ENCODE assay signal across 9 mouse cellular contexts in genomic region chr7:35176412-35177381, GRCm38 (mm10). TPM values are rescaled to one million over a fixed set of nuclear protein-coding genes. Genes with fewer than 3 reads are reported as not detected.
DNase-seq lines count a peak whose midpoint lies in the region; ATAC-seq and TF ChIP-seq lines count a peak whose summit lies in the region.
"Had no signal": no experiment of that assay in that cellular context is flagged by ENCODE, and none has a peak within 500 bp of the region (broad histone marks: within the 10 kb centered on the region; RNA-seq: fewer than 3 reads in every experiment).

No protein-coding gene starts in this region.

- H3K9me3 ChIP-seq in forebrain, embryonic 11.5 days (ENCODE audit: control insufficient read depth, low read length): no peaks in the 10 kb centered on the region
- no peaks in the 10 kb centered on the region for H3K9me3 ChIP-seq in forebrain, embryonic 12.5 days
- H3K9me3 ChIP-seq in limb, embryonic 11.5 days (ENCODE audit: control insufficient read depth, low read length): no peaks in the 10 kb centered on the region; the same call in 1 of the 2 replicates
- H3K9me3 ChIP-seq: stomach, embryonic 15.5 days had no signal

- no peak for TF ChIP-seq POLR2A in spleen, adult 2 months (IDR thresholded peaks at IDR 0.05; ENCODE audit: low read depth, low read length)
- no peak for TF ChIP-seq POLR2A in cortical plate, adult 2 months (IDR thresholded peaks at IDR 0.05; ENCODE audit: extremely low read depth, insufficient read depth, low read length)

- H3K4me3 ChIP-seq in forebrain, embryonic 11.5 days (ENCODE audit: low read depth, low read length): no peak overlapping the region
- H3K4me3 ChIP-seq in forebrain, embryonic 12.5 days (replicated peaks): no peak overlapping the region
- H3K4me3 ChIP-seq in spleen, adult 2 months (ENCODE audit: extremely low read depth, insufficient read depth, insufficient read length): no peak overlapping the region
- no peak overlapping the region for H3K4me3 ChIP-seq in cortical plate, adult 2 months (ENCODE audit: insufficient read depth, low read length)
- H3K4me3 ChIP-seq in limb, embryonic 11.5 days (ENCODE audit: low read depth, low read length): no peak overlapping the region
- H3K4me3 ChIP-seq: stomach, embryonic 15.5 days had no signal

- DNase-seq in forebrain, embryonic 11.5 days (ENCODE audit: low spot score): peak; percentile 67
- no peak for DNase-seq in spleen, adult 2 months (ENCODE audit: low read depth in 1 of 2, low spot score in 2 of 2)
- DNase-seq in spleen, postnatal 36 days (ENCODE audit: low spot score in 2 of 2): no peak
- peak; percentile 71 for DNase-seq in limb, embryonic 11.5 days (ENCODE audit: low spot score)
- no peak for DNase-seq in B cell, adult 2 months
- no peak for DNase-seq in spleen, postnatal 4 days (ENCODE audit: low spot score in 2 of 2)

- peak; percentile 18; the same call in 1 of the 2 replicates for TF ChIP-seq CTCF in spleen, adult 2 months (IDR thresholded peaks at IDR 0.05; ENCODE audit: extremely low read depth, insufficient read depth, insufficient read length, insufficient replicate concordance)
- TF ChIP-seq CTCF in cortical plate, adult 2 months (IDR thresholded peaks at IDR 0.05; ENCODE audit: extremely low read depth, insufficient read depth, low read length): peak; percentile 63

- 51% methylated on average over 18 of the region's 18 CpGs for WGBS in forebrain, embryonic 11.5 days
- 54% methylated on average over 18 of the region's 18 CpGs for WGBS in forebrain, embryonic 12.5 days
- 53% methylated on average over 18 of the region's 18 CpGs for WGBS in spleen, adult 2 months
- 47% methylated on average over 18 of the region's 18 CpGs for WGBS in limb, embryonic 11.5 days

- H3K36me3 ChIP-seq in forebrain, embryonic 11.5 days (ENCODE audit: control insufficient read depth, insufficient read depth, low read length): no peaks in the 10 kb centered on the region
- H3K36me3 ChIP-seq in forebrain, embryonic 12.5 days (replicated peaks): no peaks in the 10 kb centered on the region
- H3K36me3 ChIP-seq in spleen, adult 2 months (ENCODE audit: control insufficient read depth, insufficient read depth, low read length): no peaks in the 10 kb centered on the region
- no peaks in the 10 kb centered on the region for H3K36me3 ChIP-seq in limb, embryonic 11.5 days (ENCODE audit: control insufficient read depth, insufficient read depth, low read length)
- H3K36me3 ChIP-seq: stomach, embryonic 15.5 days had no signal

- no peak for ATAC-seq in forebrain, embryonic 11.5 days (replicated peaks; ENCODE audit: low FRiP score)
- no peak for ATAC-seq in forebrain, embryonic 12.5 days (ENCODE audit: low FRiP score)
- ATAC-seq in limb, embryonic 11.5 days (ENCODE audit: insufficient number of reproducible peaks, low FRiP score, low TSS enrichment, low read depth): no peak

- H3K4me1 ChIP-seq in forebrain, embryonic 11.5 days (replicated peaks; ENCODE audit: control insufficient read depth, insufficient read depth, low read length): 0 out of 2 replicates have a peak, but pooled peaks cover 5% of the 10 kb centered on the region
- peaks cover 3% of the 10 kb centered on the region; the same call in 1 of the 2 replicates for H3K4me1 ChIP-seq in forebrain, embryonic 12.5 days
- no peaks in the 10 kb centered on the region for H3K4me1 ChIP-seq in spleen, adult 2 months (ENCODE audit: control insufficient read depth, insufficient read depth, insufficient read length)
- H3K4me1 ChIP-seq in cortical plate, adult 2 months (ENCODE audit: control insufficient read depth, insufficient read depth, low read length): no peaks in the 10 kb centered on the region
- H3K4me1 ChIP-seq in limb, embryonic 11.5 days (ENCODE audit: control insufficient read depth, insufficient read depth, low read length): no peaks in the 10 kb centered on the region

- H3K27me3 ChIP-seq in forebrain, embryonic 11.5 days (ENCODE audit: control insufficient read depth, insufficient read depth, low read length): no peaks in the 10 kb centered on the region; the same call in 1 of the 2 replicates
- peaks cover 13% of the 10 kb centered on the region for H3K27me3 ChIP-seq in forebrain, embryonic 12.5 days
- no peaks in the 10 kb centered on the region for H3K27me3 ChIP-seq in spleen, adult 2 months (ENCODE audit: control insufficient read depth, insufficient read depth, low read length)
- no peaks in the 10 kb centered on the region for H3K27me3 ChIP-seq in limb, embryonic 11.5 days (ENCODE audit: control insufficient read depth, insufficient read depth, low read length)

- no peak overlapping the region for H3K27ac ChIP-seq in forebrain, embryonic 11.5 days (ENCODE audit: low read depth, low read length)
- no peak overlapping the region for H3K27ac ChIP-seq in forebrain, embryonic 12.5 days
- H3K27ac ChIP-seq in spleen, adult 2 months (ENCODE audit: insufficient read depth, low read length): no peak overlapping the region
- no peak overlapping the region for H3K27ac ChIP-seq in cortical plate, adult 2 months (ENCODE audit: insufficient read depth, low read length)
- no peak overlapping the region for H3K27ac ChIP-seq in limb, embryonic 11.5 days (replicated peaks; ENCODE audit: low read depth, low read length)
- H3K27ac ChIP-seq: stomach, embryonic 15.5 days had no signal

- H3K4me2 ChIP-seq in forebrain, embryonic 11.5 days (ENCODE audit: low read depth, low read length, severe bottlenecking): no peak overlapping the region
- H3K4me2 ChIP-seq in forebrain, embryonic 12.5 days: no peak overlapping the region
- no peak overlapping the region for H3K4me2 ChIP-seq in limb, embryonic 11.5 days (ENCODE audit: low read depth, severe bottlenecking)
- H3K4me2 ChIP-seq: stomach, embryonic 15.5 days had no signal

- H3K9ac ChIP-seq in forebrain, embryonic 11.5 days (ENCODE audit: low read length): no peak overlapping the region
- H3K9ac ChIP-seq in forebrain, embryonic 12.5 days: no peak overlapping the region
- no peak overlapping the region for H3K9ac ChIP-seq in limb, embryonic 11.5 days (ENCODE audit: low read length)
- H3K9ac ChIP-seq: stomach, embryonic 15.5 days had no signal

RNA-seq across cellular contexts. Expression of gene Slc7a10, which starts 9.5 kb away (rescaled TPM):
- polyA plus RNA-seq in forebrain, embryonic 11.5 days (2014; fragmentation: Nextera tagmentation; extraction: Ambion mirVana): 0.67 and 1.0 TPM in 2 replicates
- 1.5 and 1.6 TPM in 2 replicates for polyA plus RNA-seq in forebrain, embryonic 12.5 days (2016; fragmentation: Nextera tagmentation; extraction: Ambion mirVana)
- 1.3 and 1.5 TPM in 2 replicates for polyA plus RNA-seq in spleen, adult 2 months (2012; rRNA removed)
- polyA plus RNA-seq in cortical plate, adult 2 months (2012; rRNA removed): 59.3 and 60.4 TPM in 2 replicates
- polyA plus RNA-seq in limb, embryonic 11.5 days (2014; fragmentation: Nextera tagmentation; extraction: Ambion mirVana): 0.16 TPM in 1 of 2 replicates, not detected in the other

RNA-seq across cellular contexts. Expression of gene Lrp3, which starts 38.6 kb away (rescaled TPM):
- polyA plus RNA-seq in forebrain, embryonic 11.5 days (2014; fragmentation: Nextera tagmentation; extraction: Ambion mirVana): 18.6 and 19.1 TPM in 2 replicates
- polyA plus RNA-seq in forebrain, embryonic 12.5 days (2016; fragmentation: Nextera tagmentation; extraction: Ambion mirVana): 15.3 and 16.0 TPM in 2 replicates
- 3.1 and 3.6 TPM in 2 replicates for polyA plus RNA-seq in spleen, adult 2 months (2012; rRNA removed)
- 56.7 and 57.3 TPM in 2 replicates for polyA plus RNA-seq in cortical plate, adult 2 months (2012; rRNA removed)
- polyA plus RNA-seq in limb, embryonic 11.5 days (2014; fragmentation: Nextera tagmentation; extraction: Ambion mirVana): 8.2 and 9.8 TPM in 2 replicates

RNA-seq across cellular contexts. Expression of gene Cebpa, which starts 57.6 kb away (rescaled TPM):
- polyA plus RNA-seq in forebrain, embryonic 11.5 days (2014; fragmentation: Nextera tagmentation; extraction: Ambion mirVana): 0.63 and 0.73 TPM in 2 replicates
- 0.58 and 1.1 TPM in 2 replicates for polyA plus RNA-seq in forebrain, embryonic 12.5 days (2016; fragmentation: Nextera tagmentation; extraction: Ambion mirVana)
- 20.6 and 34.3 TPM in 2 replicates for polyA plus RNA-seq in spleen, adult 2 months (2012; rRNA removed)
- polyA plus RNA-seq in cortical plate, adult 2 months (2012; rRNA removed): 6.5 and 7.9 TPM in 2 replicates
- 0.58 and 0.67 TPM in 2 replicates for polyA plus RNA-seq in limb, embryonic 11.5 days (2014; fragmentation: Nextera tagmentation; extraction: Ambion mirVana)

Comparison
In these comparisons a context has a peak if more than half of its experiments do, and no peak if none do; other contexts are left out.
1. DNase-seq: peak in forebrain, embryonic 11.5 days (single experiment) and limb, embryonic 11.5 days (single experiment); none in spleen, adult 2 months (0 of 2), spleen, postnatal 36 days (0 of 2), B cell, adult 2 months (0 of 2) and spleen, postnatal 4 days (0 of 2).
2. RNA of gene Slc7a10, which starts 9.5 kb away (polyA plus RNA-seq): 59.3 to 60.4 TPM in cortical plate, adult 2 months; 1.5 to 1.6 TPM in forebrain, embryonic 12.5 days, 1.3 to 1.5 TPM in spleen, adult 2 months, 0.67 to 1.0 TPM in forebrain, embryonic 11.5 days and 0.16 TPM in limb, embryonic 11.5 days; every median in the first group is over 10 times any median in the second.